Mouse (Mus musculus) layer of hippocampus, postnatal 14 days (tissue): ENCODE measurements around the gene Ptpdc1. TPM values are rescaled to one million over a fixed set of nuclear protein-coding genes. Genes with fewer than 3 reads are reported as not detected.

Experiments
- DNase-seq, 2 experiments: peaks; one replicate each; pipeline ENCODE4 v3.0.0; 2021 to 2022; ENCODE audit warnings: low spot score in 2 of 2, mixed read lengths in 1 of 2
- long read RNA-seq, 2 experiments: library from polyadenylated mRNA; stranded (forward); transcript quantifications; one replicate each; pipeline ENCODE4 v2.0.0; 2021
- total RNA-seq, 2 experiments: library from RNA; stranded (reverse); gene quantifications; 2 replicates each; pipeline ENCODE4 v1.2.3; 2021

Ptpdc1 gene
- 10 to 100 TPM; 38.2 to 43.0 TPM for total RNA-seq
- long read RNA-seq, experiment 1, full-length matches to known transcripts = 9 of 19 reads
- long read RNA-seq, experiment 1, partial matches to known transcripts = 2 of 19 reads
- long read RNA-seq, experiment 1, other reads (novel, unspliced or antisense) = 8 of 19 reads
- long read RNA-seq, experiment 2, full-length matches to known transcripts = 9 of 26 reads
- long read RNA-seq, experiment 2, partial matches to known transcripts = 4 of 26 reads
- long read RNA-seq, experiment 2, other reads (novel, unspliced or antisense) = 13 of 26 reads

DNA sequence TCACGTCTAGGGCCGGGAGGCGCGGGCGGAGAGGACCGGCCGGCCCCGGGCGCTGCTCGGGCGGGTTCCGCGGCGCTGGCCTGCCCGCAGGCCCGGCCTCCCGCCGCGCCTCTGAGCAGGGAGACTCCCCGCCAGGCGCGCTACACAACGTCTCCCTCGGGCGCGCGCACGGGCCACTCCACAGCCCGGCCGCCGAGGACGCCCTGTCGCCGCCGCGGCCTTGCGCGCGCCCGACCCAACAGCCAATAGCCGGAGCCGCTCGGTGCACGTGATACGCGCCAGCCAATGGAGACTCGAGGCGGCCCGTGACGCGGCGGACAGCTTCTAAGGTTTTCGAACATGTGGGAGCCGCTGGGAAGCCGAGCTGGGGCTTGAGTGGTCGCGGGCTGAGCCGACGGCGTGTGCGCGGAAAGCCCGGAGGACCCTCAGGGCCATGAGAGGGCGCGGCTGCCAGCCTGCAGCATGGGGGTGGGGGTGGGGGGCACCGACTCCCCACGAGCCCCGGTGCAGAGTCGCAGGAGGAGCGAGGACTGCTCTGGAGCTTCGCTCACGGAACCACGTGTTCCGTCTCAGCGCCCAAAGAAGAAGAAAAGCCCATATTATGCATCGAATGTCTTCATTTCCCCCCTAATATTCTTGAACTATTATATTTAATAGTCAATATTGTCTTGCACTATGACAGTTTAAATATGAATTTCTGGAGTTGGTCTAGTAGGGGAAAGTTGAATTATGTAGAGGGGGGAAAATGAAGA is at the start of gene Ptpdc1:
Ptpdc1 (minus strand) TSS at position 232 of the 752 bp plus-strand sequence.
- DNase-seq = peak; percentile 96 to 97

DNA sequence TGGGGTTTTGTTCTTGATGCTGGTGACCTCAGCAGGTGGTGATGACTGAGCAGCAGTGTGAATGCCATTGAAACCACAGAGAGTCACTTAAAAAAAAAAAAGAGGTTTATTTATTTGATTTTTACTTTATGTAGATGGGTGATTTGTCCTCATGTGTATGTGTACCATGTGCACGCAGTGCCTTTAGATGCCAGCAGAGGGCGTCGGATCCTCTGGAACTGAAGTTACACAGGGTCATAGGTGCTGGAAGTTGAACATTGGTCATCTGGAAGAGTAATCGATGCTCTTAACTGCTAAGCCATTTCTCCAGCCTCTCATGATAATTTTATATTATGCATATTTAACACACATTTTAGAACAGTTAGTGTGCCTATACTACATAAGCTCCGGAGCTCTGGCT is 49.1 kb upstream of the Ptpdc1 start:
- no peak for DNase-seq

DNA sequence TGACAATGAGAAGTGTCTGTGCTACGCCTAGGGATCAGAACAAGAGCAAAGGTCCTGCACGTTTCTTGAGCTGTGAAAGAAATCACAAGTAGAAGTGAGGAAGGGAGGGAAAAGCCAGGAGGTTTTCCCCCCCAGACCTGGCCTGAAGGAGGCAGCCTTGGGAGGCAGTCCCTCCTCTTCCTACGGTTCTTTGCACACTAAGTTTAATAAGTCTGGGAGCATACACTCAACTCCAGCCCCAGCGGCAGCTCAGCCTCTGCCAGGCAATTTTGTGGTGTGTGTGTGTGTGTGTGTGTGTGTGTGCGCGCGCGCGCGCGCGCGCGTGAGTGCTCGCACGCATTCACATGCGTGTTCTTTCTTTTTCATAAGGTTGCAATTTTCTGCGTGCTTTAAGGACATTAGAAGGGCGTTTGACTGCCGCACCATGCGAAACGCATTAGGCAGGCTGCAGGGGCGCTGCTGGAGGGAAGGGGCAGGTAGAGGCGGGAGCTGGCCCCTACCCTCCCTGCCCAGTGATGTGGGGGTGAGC is 46.9 kb upstream of the Ptpdc1 start:
- DNase-seq = no peak

DNA sequence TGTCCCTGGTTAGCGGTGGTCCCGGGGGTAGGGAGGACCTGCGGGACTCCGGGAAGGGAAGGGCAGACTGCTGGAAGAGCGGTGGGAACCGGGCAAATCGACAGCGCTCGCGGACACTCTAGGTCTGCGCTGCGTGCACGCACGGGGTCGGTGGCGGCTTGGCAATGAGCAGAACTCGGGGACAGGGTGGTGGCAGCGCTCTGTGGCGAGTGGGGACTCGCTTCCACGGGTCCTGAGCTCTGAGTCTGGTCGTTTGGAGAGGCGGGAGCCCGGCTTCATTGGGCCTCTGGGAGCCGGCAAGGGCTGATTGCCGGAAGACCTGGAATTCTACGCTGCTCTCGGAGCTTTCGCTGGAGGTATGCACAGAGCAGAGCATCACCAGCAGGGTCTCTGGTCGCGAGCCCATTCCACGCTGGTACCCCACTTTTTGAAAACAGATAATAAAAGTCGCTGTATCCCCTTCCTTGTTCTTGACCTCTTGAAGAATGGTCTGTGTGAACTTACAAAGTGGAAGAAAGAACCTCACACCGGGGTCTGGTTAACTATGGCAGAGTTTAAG is 43.6 kb upstream of the Ptpdc1 start:
- DNase-seq = no peak

- no peak for DNase-seq
Measured at GRCm38 (mm10) chr13:48668091-48668975, 42.9 kb upstream of the Ptpdc1 start.

- DNase-seq = no peak
Measured at GRCm38 (mm10) chr13:48667461-48667860, 42.0 kb upstream of the Ptpdc1 start.

DNA sequence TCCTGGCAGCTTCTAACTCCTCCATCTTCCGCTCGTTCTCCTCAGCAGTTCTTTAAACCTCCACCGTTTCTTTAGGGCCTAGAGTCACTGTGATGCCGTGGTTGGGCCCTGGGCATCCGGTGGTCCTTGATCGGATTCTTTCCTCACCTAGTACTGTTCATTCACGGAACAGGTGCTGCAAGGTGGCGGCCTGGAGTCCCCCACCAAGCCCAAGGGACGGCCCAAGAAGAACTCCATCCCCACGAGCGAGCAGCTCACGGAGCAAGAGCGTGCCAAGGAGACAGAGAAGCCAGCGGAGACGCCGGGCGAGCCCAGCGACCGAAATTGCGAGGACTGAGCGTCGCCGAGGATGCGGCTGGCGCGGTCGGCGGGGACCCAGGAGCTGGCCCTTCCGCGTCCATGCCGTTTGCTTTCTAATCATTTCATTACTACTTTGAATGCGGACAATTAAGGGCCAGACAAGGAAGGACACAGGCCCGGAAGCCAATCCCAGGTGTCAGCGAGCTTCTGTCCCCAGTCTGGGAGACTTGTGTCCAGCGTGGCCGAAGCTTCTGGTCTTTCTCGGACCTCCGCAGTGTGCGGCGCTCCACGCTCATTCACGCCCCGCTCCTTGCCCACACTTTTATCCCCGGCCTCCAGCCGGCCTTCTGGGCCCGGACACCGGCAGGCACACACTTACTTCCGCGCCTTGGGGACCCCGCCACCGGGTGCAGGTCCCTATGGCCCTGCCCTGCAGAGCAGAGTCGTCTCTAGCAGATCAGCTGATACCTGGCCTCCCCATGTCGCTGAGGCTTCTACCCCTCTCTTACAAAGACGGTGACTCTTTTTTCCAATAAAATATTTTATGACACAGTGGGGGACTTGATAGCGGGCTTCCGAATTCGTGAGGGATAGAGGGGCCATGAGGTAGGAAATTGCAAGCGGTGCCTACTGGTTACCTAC is 40.5 kb upstream of the Ptpdc1 start:
- DNase-seq = no peak

- DNase-seq = no peak
Measured at GRCm38 (mm10) chr13:48664916-48665655, 39.6 kb upstream of the Ptpdc1 start.

- DNase-seq = no peak
Measured at GRCm38 (mm10) chr13:48663988-48664339, 38.5 kb upstream of the Ptpdc1 start.

- DNase-seq = no peak
Measured at GRCm38 (mm10) chr13:48663211-48663987, 37.9 kb upstream of the Ptpdc1 start.

GRCm38 (mm10) chr13:48662431-48663143 is 37.1 kb upstream of the Ptpdc1 start, which contains the start of gene Barx1:
TSS of gene Barx1 (plus strand) at chr13:48662998.
- DNase-seq = no peak

DNA sequence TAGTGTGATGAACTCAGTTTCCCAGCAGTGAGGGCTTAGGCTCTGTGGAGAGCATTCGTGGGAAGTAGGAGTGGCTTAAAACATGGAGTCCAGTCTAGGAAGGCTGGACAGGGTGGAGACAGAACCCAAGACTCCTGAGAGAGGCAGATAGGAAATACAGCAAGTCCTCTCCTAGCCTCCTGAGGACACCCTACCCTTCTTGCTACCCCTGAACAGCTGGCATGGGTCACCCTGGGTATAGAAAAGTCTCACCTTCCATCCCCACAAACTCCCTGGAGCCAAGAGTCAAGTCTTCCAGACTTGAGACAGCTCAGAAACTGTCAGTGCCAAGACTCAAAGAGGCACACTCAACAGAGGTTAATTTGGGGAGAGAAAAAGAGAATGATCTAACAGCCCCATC is 36.1 kb upstream of the Ptpdc1 start:
- DNase-seq = no peak

- DNase-seq = no peak
Measured at GRCm38 (mm10) chr13:48660741-48661140, 35.3 kb upstream of the Ptpdc1 start.

GRCm38 (mm10) chr13:48660221-48660734 is 34.8 kb upstream of the Ptpdc1 start:
- DNase-seq = no peak

GRCm38 (mm10) chr13:48659254-48660220 is 34.1 kb upstream of the Ptpdc1 start:
- DNase-seq = no peak

DNA sequence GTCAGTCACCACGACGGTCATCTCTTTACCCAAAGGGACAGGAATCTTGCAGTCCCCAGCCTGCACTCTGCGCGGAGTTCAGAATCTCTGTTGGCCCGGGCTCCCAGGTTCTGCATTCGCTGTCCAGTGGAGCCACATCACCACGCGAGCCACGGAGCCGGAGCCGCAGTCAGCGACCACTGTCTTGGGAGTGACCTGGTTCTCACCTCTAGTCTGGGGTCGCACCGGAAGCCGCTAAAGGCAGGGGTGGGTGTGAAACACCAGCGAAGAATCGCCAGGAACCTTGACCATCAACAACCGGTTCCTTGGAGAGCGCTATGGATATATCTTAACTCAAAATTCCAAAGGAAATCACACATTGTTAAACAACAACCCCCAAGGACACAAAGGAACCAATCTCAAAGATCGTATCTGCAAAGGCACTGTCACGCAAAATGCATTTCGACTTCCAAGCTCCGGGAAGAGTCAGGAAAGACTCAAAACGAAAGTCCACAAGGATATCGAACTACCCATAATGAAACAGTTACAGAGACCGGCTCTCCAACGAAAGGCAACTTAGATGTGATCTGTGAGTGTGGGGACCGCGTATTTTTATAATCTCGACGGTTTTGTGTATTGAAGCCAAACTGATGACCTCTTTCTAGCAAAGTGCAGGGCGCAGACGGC is 33.3 kb upstream of the Ptpdc1 start:
- no peak for DNase-seq
